Comparison of ENCODE assay signal across 8 mouse cellular contexts in the genomic region with DNA sequence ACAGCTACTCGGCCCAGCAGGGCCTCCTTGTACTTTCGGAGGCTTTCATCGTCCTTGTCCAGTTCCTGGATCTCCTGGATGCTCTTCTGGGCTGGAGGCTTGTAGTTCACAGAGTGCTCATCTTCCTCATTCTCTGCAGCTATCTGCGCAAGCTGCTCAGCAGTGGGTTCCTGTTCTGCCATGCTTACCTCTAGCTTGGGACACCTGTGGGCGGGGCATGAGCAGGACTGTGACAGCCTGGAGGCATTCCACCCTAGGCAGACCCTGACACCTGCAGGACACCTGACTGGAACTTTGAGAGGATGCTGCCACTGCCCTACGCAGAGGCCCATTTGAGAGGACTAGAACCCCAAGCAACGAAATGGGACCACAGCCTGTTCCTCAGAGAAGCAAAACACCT. TPM values are rescaled to one million over a fixed set of nuclear protein-coding genes. Genes with fewer than 3 reads are reported as not detected.
DNase-seq lines count a peak whose midpoint lies in the region; ATAC-seq and TF ChIP-seq lines count a peak whose summit lies in the region.

No protein-coding gene starts in this region.

- 65% methylated on average over 7 of the region's 7 CpGs for WGBS in neural tube, embryonic 11.5 days
- WGBS in embryonic facial prominence, embryonic 14.5 days, result 66% methylated on average over 7 of the region's 7 CpGs
- 54% methylated on average over 7 of the region's 7 CpGs for WGBS in hindbrain, postnatal 0 days
- 40% methylated on average over 7 of the region's 7 CpGs for WGBS in liver, embryonic 13.5 days (ENCODE audit: insufficient replicate concordance)

- no peak for DNase-seq in neural tube, embryonic 11.5 days (ENCODE audit: low spot score)
- no peak for DNase-seq in neural tube, embryonic 10.5 days (ENCODE audit: extremely low spot score, low spot score)
- DNase-seq in embryonic facial prominence, embryonic 14.5 days (ENCODE audit: low spot score), result no peak
- no peak for DNase-seq in hindbrain, postnatal 0 days (ENCODE audit: low spot score)
- no peak for DNase-seq in liver, embryonic 13.5 days
- DNase-seq in adipocyte (ENCODE audit: low spot score), result no peak
- DNase-seq in gastrocnemius, adult 8-10 months (ENCODE audit: low spot score in 2 of 2), result no peak

- H3K4me3 ChIP-seq in neural tube, embryonic 11.5 days (ENCODE audit: low read depth, low read length), result peak overlapping the region; percentile 98
- peak overlapping the region; percentile 88 for H3K4me3 ChIP-seq in embryonic facial prominence, embryonic 14.5 days (ENCODE audit: low read depth, low read length)
- peak overlapping the region; percentile 89 for H3K4me3 ChIP-seq in hindbrain, postnatal 0 days (ENCODE audit: low read length)
- peak overlapping the region; percentile 87 for H3K4me3 ChIP-seq in liver, embryonic 13.5 days (replicated peaks)

- H3K9ac ChIP-seq in neural tube, embryonic 11.5 days (ENCODE audit: low read length), result peak overlapping the region; percentile 71
- H3K9ac ChIP-seq in embryonic facial prominence, embryonic 14.5 days (ENCODE audit: low read depth, low read length), result peak overlapping the region; percentile 94
- peak overlapping the region; percentile 97 for H3K9ac ChIP-seq in hindbrain, postnatal 0 days (replicated peaks; ENCODE audit: low read length)
- H3K9ac ChIP-seq in liver, embryonic 13.5 days, result peak overlapping the region; percentile 91

- peak overlapping the region; percentile 96 for H3K4me2 ChIP-seq in neural tube, embryonic 11.5 days (ENCODE audit: low read depth)
- H3K4me2 ChIP-seq in embryonic facial prominence, embryonic 14.5 days (ENCODE audit: low read depth, low read length), result peak overlapping the region; percentile 64
- peak overlapping the region; percentile 99 for H3K4me2 ChIP-seq in hindbrain, postnatal 0 days (ENCODE audit: low read depth, low read length)
- peak overlapping the region; percentile 90 for H3K4me2 ChIP-seq in liver, embryonic 13.5 days

- no peak; the same call in 1 of the 2 replicates for ATAC-seq in neural tube, embryonic 11.5 days (ENCODE audit: insufficient read depth, low FRiP score, low TSS enrichment)
- no peak for ATAC-seq in embryonic facial prominence, embryonic 14.5 days (ENCODE audit: low read depth)
- no peak for ATAC-seq in hindbrain, postnatal 0 days
- no peak for ATAC-seq in liver, embryonic 13.5 days (ENCODE audit: low read depth)
- ATAC-seq in neutrophil, adult 5-6 weeks (ENCODE audit: extremely low read depth, insufficient number of reproducible peaks, low FRiP score, poor library complexity, severe bottlenecking), result peak; percentile 55

- H3K27me3 ChIP-seq in neural tube, embryonic 11.5 days (ENCODE audit: control insufficient read depth, insufficient read depth, low read length), result no peaks in the 10 kb centered on the region
- no peaks in the 10 kb centered on the region for H3K27me3 ChIP-seq in embryonic facial prominence, embryonic 14.5 days (replicated peaks; ENCODE audit: control insufficient read depth, insufficient read depth, low read length)
- no peaks in the 10 kb centered on the region for H3K27me3 ChIP-seq in hindbrain, postnatal 0 days (ENCODE audit: insufficient read depth, low read length)
- H3K27me3 ChIP-seq in liver, embryonic 13.5 days, result no peaks in the 10 kb centered on the region

- peaks cover 7% of the 10 kb centered on the region for H3K4me1 ChIP-seq in neural tube, embryonic 11.5 days (ENCODE audit: control insufficient read depth, insufficient read depth, low read length)
- peaks cover 9% of the 10 kb centered on the region for H3K4me1 ChIP-seq in embryonic facial prominence, embryonic 14.5 days (ENCODE audit: control insufficient read depth, insufficient read depth, low read length)
- H3K4me1 ChIP-seq in hindbrain, postnatal 0 days (ENCODE audit: insufficient read depth, low read length), result peaks cover 15% of the 10 kb centered on the region
- peaks cover 65% of the 10 kb centered on the region for H3K4me1 ChIP-seq in liver, embryonic 13.5 days (replicated peaks)

- peaks cover 3% of the 10 kb centered on the region; the same call in 1 of the 2 replicates for H3K9me3 ChIP-seq in neural tube, embryonic 11.5 days (ENCODE audit: control insufficient read depth, low read length)
- peaks cover 4% of the 10 kb centered on the region; the same call in 1 of the 2 replicates for H3K9me3 ChIP-seq in embryonic facial prominence, embryonic 14.5 days (ENCODE audit: control insufficient read depth, low read length)
- H3K9me3 ChIP-seq in hindbrain, postnatal 0 days (ENCODE audit: low read length), result no peaks in the 10 kb centered on the region
- H3K9me3 ChIP-seq in liver, embryonic 13.5 days (replicated peaks), result no peaks in the 10 kb centered on the region

- peaks cover 23% of the 10 kb centered on the region for H3K36me3 ChIP-seq in neural tube, embryonic 11.5 days (ENCODE audit: control insufficient read depth, insufficient read depth, low read length)
- peaks cover 52% of the 10 kb centered on the region for H3K36me3 ChIP-seq in embryonic facial prominence, embryonic 14.5 days (ENCODE audit: control insufficient read depth, insufficient read depth, low read length)
- H3K36me3 ChIP-seq in hindbrain, postnatal 0 days (ENCODE audit: insufficient read depth, low read length), result peaks cover 26% of the 10 kb centered on the region
- peaks cover 48% of the 10 kb centered on the region for H3K36me3 ChIP-seq in liver, embryonic 13.5 days

- H3K27ac ChIP-seq in neural tube, embryonic 11.5 days (ENCODE audit: low read depth, low read length), result no peak overlapping the region
- peak overlapping the region; percentile 96 for H3K27ac ChIP-seq in embryonic facial prominence, embryonic 14.5 days (replicated peaks; ENCODE audit: low read depth, low read length)
- peak overlapping the region; percentile 97 for H3K27ac ChIP-seq in hindbrain, postnatal 0 days
- peak overlapping the region; percentile 83 for H3K27ac ChIP-seq in liver, embryonic 13.5 days

- no peak for TF ChIP-seq CTCF in hindbrain, postnatal 0 days (IDR thresholded peaks at IDR 0.05; ENCODE audit: low read depth)

RNA-seq across cellular contexts. Expression of a gene that starts 1.2 kb away (rescaled TPM):
- 686 and 719 TPM in 2 replicates for polyA plus RNA-seq in neural tube, embryonic 11.5 days (2014; fragmentation: Nextera tagmentation; extraction: Ambion mirVana)
- polyA plus RNA-seq in embryonic facial prominence, embryonic 14.5 days (2014; fragmentation: Nextera tagmentation; extraction: Ambion mirVana), result 558 and 609 TPM in 2 replicates
- 252 and 297 TPM in 2 replicates for total RNA-seq in hindbrain, postnatal 0 days (2014; rRNA removed)
- polyA plus RNA-seq in hindbrain, postnatal 0 days (2015; fragmentation: Nextera tagmentation; extraction: Ambion mirVana), result 403 and 425 TPM in 2 replicates
- 258 and 276 TPM in 2 replicates for polyA plus RNA-seq in liver, embryonic 13.5 days (2015; fragmentation: Nextera tagmentation; extraction: Ambion mirVana)
- 166 and 185 TPM in 2 replicates for total RNA-seq in neutrophil, adult 5-6 weeks (2017)
- total RNA-seq in gastrocnemius, adult 8-10 months (2022), result 10 to 100 TPM; 74.3 to 86.2 (median 80.7) TPM

RNA-seq across cellular contexts. Expression of a gene that starts 7.1 kb away (rescaled TPM):
- polyA plus RNA-seq in neural tube, embryonic 11.5 days (2014; fragmentation: Nextera tagmentation; extraction: Ambion mirVana), result 562 and 566 TPM in 2 replicates
- 996 and 1,037 TPM in 2 replicates for polyA plus RNA-seq in embryonic facial prominence, embryonic 14.5 days (2014; fragmentation: Nextera tagmentation; extraction: Ambion mirVana)
- total RNA-seq in hindbrain, postnatal 0 days (2014; rRNA removed), result 147 and 174 TPM in 2 replicates
- 222 TPM in 2 replicates for polyA plus RNA-seq in hindbrain, postnatal 0 days (2015; fragmentation: Nextera tagmentation; extraction: Ambion mirVana)
- polyA plus RNA-seq in liver, embryonic 13.5 days (2015; fragmentation: Nextera tagmentation; extraction: Ambion mirVana), result 403 and 453 TPM in 2 replicates
- total RNA-seq in neutrophil, adult 5-6 weeks (2017), result 122 and 155 TPM in 2 replicates
- total RNA-seq in gastrocnemius, adult 8-10 months (2022), result 100 to 1,000 TPM; 162 to 245 (median 209) TPM

RNA-seq across cellular contexts. Expression of a gene that starts 18.0 kb away (rescaled TPM):
- 669 and 698 TPM in 2 replicates for polyA plus RNA-seq in neural tube, embryonic 11.5 days (2014; fragmentation: Nextera tagmentation; extraction: Ambion mirVana)
- 406 and 433 TPM in 2 replicates for polyA plus RNA-seq in embryonic facial prominence, embryonic 14.5 days (2014; fragmentation: Nextera tagmentation; extraction: Ambion mirVana)
- 95.2 and 114 TPM in 2 replicates for total RNA-seq in hindbrain, postnatal 0 days (2014; rRNA removed)
- 185 and 189 TPM in 2 replicates for polyA plus RNA-seq in hindbrain, postnatal 0 days (2015; fragmentation: Nextera tagmentation; extraction: Ambion mirVana)
- polyA plus RNA-seq in liver, embryonic 13.5 days (2015; fragmentation: Nextera tagmentation; extraction: Ambion mirVana), result 379 and 416 TPM in 2 replicates
- total RNA-seq in neutrophil, adult 5-6 weeks (2017), result 52.7 and 88.0 TPM in 2 replicates
- 10 to 100 TPM; 20.1 to 40.8 (median 35.8) TPM for total RNA-seq in gastrocnemius, adult 8-10 months (2022)

RNA-seq across cellular contexts. Expression of a gene that starts 18.0 kb away (rescaled TPM):
- 198 and 199 TPM in 2 replicates for polyA plus RNA-seq in neural tube, embryonic 11.5 days (2014; fragmentation: Nextera tagmentation; extraction: Ambion mirVana)
- polyA plus RNA-seq in embryonic facial prominence, embryonic 14.5 days (2014; fragmentation: Nextera tagmentation; extraction: Ambion mirVana), result 238 and 242 TPM in 2 replicates
- 38.0 and 39.6 TPM in 2 replicates for total RNA-seq in hindbrain, postnatal 0 days (2014; rRNA removed)
- polyA plus RNA-seq in hindbrain, postnatal 0 days (2015; fragmentation: Nextera tagmentation; extraction: Ambion mirVana), result 198 and 200 TPM in 2 replicates
- 99.1 and 102 TPM in 2 replicates for polyA plus RNA-seq in liver, embryonic 13.5 days (2015; fragmentation: Nextera tagmentation; extraction: Ambion mirVana)
- total RNA-seq in neutrophil, adult 5-6 weeks (2017), result 15.7 and 22.0 TPM in 2 replicates
- 10 to 100 TPM; 42.5 to 54.1 (median 49.7) TPM for total RNA-seq in gastrocnemius, adult 8-10 months (2022)

RNA-seq across cellular contexts. Expression of a gene that starts 28.1 kb away (rescaled TPM):
- 0.78 TPM in 1 of 2 replicates, not detected in the other for polyA plus RNA-seq in neural tube, embryonic 11.5 days (2014; fragmentation: Nextera tagmentation; extraction: Ambion mirVana)
- polyA plus RNA-seq in embryonic facial prominence, embryonic 14.5 days (2014; fragmentation: Nextera tagmentation; extraction: Ambion mirVana), result 1.3 and 1.8 TPM in 2 replicates
- 0.78 TPM in 1 of 2 replicates, not detected in the other for total RNA-seq in hindbrain, postnatal 0 days (2014; rRNA removed)
- polyA plus RNA-seq in hindbrain, postnatal 0 days (2015; fragmentation: Nextera tagmentation; extraction: Ambion mirVana), result 1.8 and 3.0 TPM in 2 replicates
- 9.5 and 12.6 TPM in 2 replicates for polyA plus RNA-seq in liver, embryonic 13.5 days (2015; fragmentation: Nextera tagmentation; extraction: Ambion mirVana)
- not detected in 2 replicates for total RNA-seq in neutrophil, adult 5-6 weeks (2017)
- not detected for total RNA-seq in gastrocnemius, adult 8-10 months (2022)
